Mouse (Mus musculus): ENCODE results near the gene Fam133b. TPM values are rescaled to one million over a fixed set of nuclear protein-coding genes. Genes with fewer than 3 reads are reported as not detected.

The Fam133b gene
- total and polyA plus RNA-seq, 3 experiments: 4.1 to 12.1 (median 11.3) TPM

DNA sequence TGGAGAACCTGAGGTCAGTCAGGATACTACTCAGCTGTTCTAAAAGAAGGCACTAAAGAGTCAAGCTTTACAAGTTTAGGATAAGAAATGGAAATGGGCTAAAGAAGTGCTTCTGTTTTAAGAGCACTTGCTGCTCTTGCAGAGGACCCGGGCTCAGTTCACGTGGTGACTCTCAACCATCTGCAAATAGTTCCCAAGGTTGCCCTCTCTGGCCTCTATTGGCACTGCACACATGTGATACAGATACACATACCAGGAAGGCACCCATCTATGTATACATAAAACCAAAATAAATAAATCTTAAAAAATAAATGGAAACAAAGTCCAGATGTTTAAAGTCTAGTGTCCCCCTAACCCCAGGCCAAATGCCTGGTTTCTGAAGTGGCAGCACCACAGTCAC, 31.2 kb downstream of the Fam133b start:
- no peak overlapping the region for H3K9ac ChIP-seq (ENCODE audit: low read depth, low read length)
- H3K79me2 ChIP-seq (replicated peaks; ENCODE audit: control insufficient read depth, insufficient read depth, low read length): no peaks in the 10 kb centered on the region
- H3K4me1 ChIP-seq (ENCODE audit: control insufficient read depth, insufficient read depth, low read length): no peaks in the 10 kb centered on the region
- no peak overlapping the region for H3K4me3 ChIP-seq
- H3K27me3 ChIP-seq (ENCODE audit: control insufficient read depth, insufficient read depth, low read length): no peaks in the 10 kb centered on the region
- 92% methylated on average over 2 of the region's 2 CpGs for WGBS
- DNase-seq: no peak
- TF ChIP-seq EP300 (IDR thresholded peaks at IDR 0.05; ENCODE audit: insufficient read depth, low read depth, low read length) (no peak), CTCF (IDR thresholded peaks at IDR 0.05) (no peak), POLR2A (IDR thresholded peaks at IDR 0.05; ENCODE audit: insufficient read depth, low read depth, low read length) (no peak)
- H3K27ac ChIP-seq: no peak overlapping the region
- no peaks in the 10 kb centered on the region; the same call in 1 of the 2 replicates for H3K36me3 ChIP-seq (ENCODE audit: control insufficient read depth, insufficient read depth, low read length)
- intact Hi-C loops (cut with DNase I): no loop called here

DNA sequence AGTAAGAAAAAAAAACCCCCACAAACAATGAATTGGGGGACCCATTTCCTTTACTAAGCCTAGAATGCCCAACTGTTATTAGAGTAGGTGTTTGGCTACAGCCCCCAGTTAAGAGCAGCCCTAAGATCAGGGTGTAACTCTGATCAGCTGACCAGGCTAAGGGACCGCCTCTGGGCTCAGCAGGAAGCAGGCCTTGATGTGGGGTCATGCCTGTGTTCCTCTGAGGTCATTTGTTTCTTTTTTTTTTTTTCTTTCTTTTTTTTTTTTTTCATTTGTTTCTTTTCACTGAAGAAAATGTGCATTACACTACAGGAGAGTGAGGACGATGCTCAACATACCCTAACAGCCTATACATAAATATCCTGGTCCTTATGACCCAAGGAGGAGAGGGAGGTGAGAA, 34.3 kb downstream of the Fam133b start:
- no peaks in the 10 kb centered on the region for H3K4me1 ChIP-seq (ENCODE audit: control insufficient read depth, insufficient read depth, low read length)
- no peak overlapping the region for H3K27ac ChIP-seq
- TF ChIP-seq EP300 (IDR thresholded peaks at IDR 0.05; ENCODE audit: insufficient read depth, low read depth, low read length) (no peak), CTCF (IDR thresholded peaks at IDR 0.05) (no peak), POLR2A (IDR thresholded peaks at IDR 0.05; ENCODE audit: insufficient read depth, low read depth, low read length) (no peak)
- intact Hi-C loops (cut with DNase I): no loop called here
- no peak for DNase-seq
- H3K79me2 ChIP-seq (replicated peaks; ENCODE audit: control insufficient read depth, insufficient read depth, low read length): no peaks in the 10 kb centered on the region
- no peak overlapping the region for H3K4me3 ChIP-seq
- H3K9ac ChIP-seq (ENCODE audit: low read depth, low read length): no peak overlapping the region
- no peaks in the 10 kb centered on the region for H3K27me3 ChIP-seq (ENCODE audit: control insufficient read depth, insufficient read depth, low read length)
- 95% methylated on average over 2 of the region's 2 CpGs for WGBS
- no peaks in the 10 kb centered on the region; the same call in 1 of the 2 replicates for H3K36me3 ChIP-seq (ENCODE audit: control insufficient read depth, insufficient read depth, low read length)

GRCm38 (mm10) chr5:3579066-3579465, 35.4 kb downstream of the Fam133b start:
- no peak for DNase-seq
- intact Hi-C loops (cut with DNase I): no loop called here
- 94% methylated on average over 7 of the region's 7 CpGs for WGBS
- H3K36me3 ChIP-seq (ENCODE audit: control insufficient read depth, insufficient read depth, low read length): no peaks in the 10 kb centered on the region; the same call in 1 of the 2 replicates
- no peak overlapping the region for H3K4me3 ChIP-seq
- TF ChIP-seq POLR2A (IDR thresholded peaks at IDR 0.05; ENCODE audit: insufficient read depth, low read depth, low read length): no peak
- no peak for TF ChIP-seq EP300 (IDR thresholded peaks at IDR 0.05; ENCODE audit: insufficient read depth, low read depth, low read length)
- TF ChIP-seq CTCF (IDR thresholded peaks at IDR 0.05): no peak
- no peaks in the 10 kb centered on the region for H3K4me1 ChIP-seq (ENCODE audit: control insufficient read depth, insufficient read depth, low read length)
- no peak overlapping the region for H3K9ac ChIP-seq (ENCODE audit: low read depth, low read length)
- H3K27ac ChIP-seq: no peak overlapping the region
- H3K79me2 ChIP-seq (replicated peaks; ENCODE audit: control insufficient read depth, insufficient read depth, low read length): no peaks in the 10 kb centered on the region
- H3K27me3 ChIP-seq (ENCODE audit: control insufficient read depth, insufficient read depth, low read length): no peaks in the 10 kb centered on the region

- H3K4me3 ChIP-seq: peak within 1 kb of the TSS; percentile 81
- peak within 1 kb of the TSS; percentile 78 for H3K9ac ChIP-seq (ENCODE audit: low read depth, low read length)
- H3K27ac ChIP-seq: peak within 1 kb of the TSS; percentile 82
- peaks cover 2% of the 10 kb centered on the region for H3K4me1 ChIP-seq (ENCODE audit: control insufficient read depth, insufficient read depth, low read length)
- H3K27me3 ChIP-seq (ENCODE audit: control insufficient read depth, insufficient read depth, low read length): no peaks in the 10 kb centered on the region
- peak; percentile 95 for DNase-seq
- WGBS: under 1% methylated on average over 50 of the region's 50 CpGs
- H3K79me2 ChIP-seq (replicated peaks; ENCODE audit: control insufficient read depth, insufficient read depth, low read length): no peaks in the 10 kb centered on the region
- intact Hi-C loops (cut with DNase I): loop anchor here (2.0 kb wide), 1 partner anchor 53 kb away; the partner anchor contains the start of gene Fam133b
- no peak; the same call in 1 of the 2 replicates for TF ChIP-seq CTCF (IDR thresholded peaks at IDR 0.05)
- TF ChIP-seq EP300 (IDR thresholded peaks at IDR 0.05; ENCODE audit: insufficient read depth, low read depth, low read length): 0 out of 2 replicates have a peak, but pooled peaks have one; percentile 26
- peak; percentile 66 for TF ChIP-seq POLR2A (IDR thresholded peaks at IDR 0.05; ENCODE audit: insufficient read depth, low read depth, low read length)
- peaks cover 3% of the 10 kb centered on the region; the same call in 1 of the 2 replicates for H3K36me3 ChIP-seq (ENCODE audit: control insufficient read depth, insufficient read depth, low read length)
Measured at GRCm38 (mm10) chr5:3595693-3596398, 52.2 kb downstream of the Fam133b start, which contains the start of gene Pex1. Gene Pex1, plus strand, starts transcription at chr5:3596066.

DNA sequence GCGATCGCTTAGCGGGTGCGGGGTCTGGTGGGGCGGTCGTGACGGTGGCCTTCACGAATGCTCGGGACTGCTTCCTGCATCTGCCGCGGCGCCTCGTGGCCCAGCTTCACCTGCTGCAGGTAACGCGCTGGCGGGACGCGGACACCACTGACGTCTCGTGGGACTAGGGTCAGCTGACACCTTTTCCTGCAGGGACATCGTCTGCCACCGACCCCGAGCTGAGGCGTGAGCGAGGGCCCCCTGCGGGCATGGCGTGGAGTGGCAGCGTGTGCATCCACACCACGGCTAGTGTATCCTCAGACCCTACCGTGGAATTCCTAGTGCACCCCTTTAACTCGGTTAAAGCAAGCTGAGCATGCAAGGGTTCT, 52.8 kb downstream of the Fam133b start, which contains the start of gene Rbm48:
TSS of gene Rbm48 (minus strand) at position 187 of the 368 bp plus-strand sequence.
- Histone ChIP-seq H3K27ac (peak within 1 kb of the TSS; percentile 82), H3K27me3 (ENCODE audit: control insufficient read depth, insufficient read depth, low read length) (no peaks in the 10 kb centered on the region), H3K36me3 (ENCODE audit: control insufficient read depth, insufficient read depth, low read length) (peaks cover 3% of the 10 kb centered on the region; the same call in 1 of the 2 replicates), H3K9ac (ENCODE audit: low read depth, low read length) (peak within 1 kb of the TSS; percentile 78), H3K4me1 (ENCODE audit: control insufficient read depth, insufficient read depth, low read length) (peaks cover 2% of the 10 kb centered on the region), H3K4me3 (peak within 1 kb of the TSS; percentile 81), H3K79me2 (replicated peaks; ENCODE audit: control insufficient read depth, insufficient read depth, low read length) (no peaks in the 10 kb centered on the region)
- intact Hi-C loops (cut with DNase I): loop anchor here (2.0 kb wide), 1 partner anchor 54 kb away; the partner anchor contains the start of gene Fam133b
- under 1% methylated on average over 31 of the region's 31 CpGs for WGBS
- TF ChIP-seq POLR2A (IDR thresholded peaks at IDR 0.05; ENCODE audit: insufficient read depth, low read depth, low read length): no peak
- TF ChIP-seq EP300 (IDR thresholded peaks at IDR 0.05; ENCODE audit: insufficient read depth, low read depth, low read length): no peak; the same call in 1 of the 2 replicates
- TF ChIP-seq CTCF (IDR thresholded peaks at IDR 0.05): peak; percentile 71
- DNase-seq: peak; percentile 81 to 85

- intact Hi-C loops (cut with DNase I): loop anchor here (2.0 kb wide), 1 partner anchor 54 kb away; the partner anchor contains the start of gene Fam133b
- H3K9ac ChIP-seq (ENCODE audit: low read depth, low read length): no peak overlapping the region
- no peak overlapping the region; the same call in 1 of the 2 replicates for H3K4me3 ChIP-seq
- peaks cover 3% of the 10 kb centered on the region; the same call in 1 of the 2 replicates for H3K36me3 ChIP-seq (ENCODE audit: control insufficient read depth, insufficient read depth, low read length)
- no peaks in the 10 kb centered on the region for H3K79me2 ChIP-seq (replicated peaks; ENCODE audit: control insufficient read depth, insufficient read depth, low read length)
- TF ChIP-seq EP300 (IDR thresholded peaks at IDR 0.05; ENCODE audit: insufficient read depth, low read depth, low read length) (no peak), CTCF (IDR thresholded peaks at IDR 0.05) (no peak), POLR2A (IDR thresholded peaks at IDR 0.05; ENCODE audit: insufficient read depth, low read depth, low read length) (no peak)
- no peaks in the 10 kb centered on the region for H3K27me3 ChIP-seq (ENCODE audit: control insufficient read depth, insufficient read depth, low read length)
- DNase-seq: no peak
- H3K27ac ChIP-seq: no peak overlapping the region
- H3K4me1 ChIP-seq (ENCODE audit: control insufficient read depth, insufficient read depth, low read length): peaks cover 2% of the 10 kb centered on the region
Measured at GRCm38 (mm10) chr5:3597171-3597570, 53.5 kb downstream of the Fam133b start.

Measured in heart, adult 2 months (tissue).